Mouse (Mus musculus): ENCODE measurements around the gene Gripap1. TPM values are rescaled to one million over a fixed set of nuclear protein-coding genes. Genes with fewer than 3 reads are reported as not detected.
"Not testable (repeated sequence)": the region's sequence is repeated elsewhere in the genome, so short reads cannot be mapped to it uniquely, and the experiment has no call there.

The Gripap1 gene
- total RNA-seq, 2 experiments from 2014 or later, result 146 to 200 TPM

- ATAC-seq (replicated peaks; ENCODE audit: low FRiP score, poor library complexity, severe bottlenecking), result peak; percentile 77
Measured at GRCm38 (mm10) chrX:7776329-7777082, 13.1 kb upstream of the Gripap1 start.

GRCm38 (mm10) chrX:7778450-7779244, 10.9 kb upstream of the Gripap1 start:
- ATAC-seq (replicated peaks; ENCODE audit: low FRiP score, poor library complexity, severe bottlenecking), result peak; percentile 95

- peak; percentile 22 for ATAC-seq (replicated peaks; ENCODE audit: low FRiP score, poor library complexity, severe bottlenecking)
Measured at GRCm38 (mm10) chrX:7779294-7779693, 10.3 kb upstream of the Gripap1 start.

- no peak for ATAC-seq (replicated peaks; ENCODE audit: low FRiP score, poor library complexity, severe bottlenecking)
Measured at GRCm38 (mm10) chrX:7782603-7783092, 6.9 kb upstream of the Gripap1 start.

GRCm38 (mm10) chrX:7790309-7790708, 744 bp downstream of the Gripap1 start:
- ATAC-seq (replicated peaks; ENCODE audit: low FRiP score, poor library complexity, severe bottlenecking), result 0 out of 2 replicates have a peak, but pooled peaks have one; percentile 34

GRCm38 (mm10) chrX:7793361-7793760, 3.8 kb downstream of the Gripap1 start:
- 0 out of 2 replicates have a peak, but pooled peaks have one; percentile 37 for ATAC-seq (replicated peaks; ENCODE audit: low FRiP score, poor library complexity, severe bottlenecking)

GRCm38 (mm10) chrX:7795016-7795415, 5.5 kb downstream of the Gripap1 start:
- no peak for ATAC-seq (replicated peaks; ENCODE audit: low FRiP score, poor library complexity, severe bottlenecking)

- peak; percentile 86 for ATAC-seq (replicated peaks; ENCODE audit: low FRiP score, poor library complexity, severe bottlenecking)
Measured at GRCm38 (mm10) chrX:7797327-7797726, 7.8 kb downstream of the Gripap1 start.

GRCm38 (mm10) chrX:7802157-7802556, 12.6 kb downstream of the Gripap1 start:
- ATAC-seq (replicated peaks; ENCODE audit: low FRiP score, poor library complexity, severe bottlenecking), result not testable (repeated sequence)

- ATAC-seq (replicated peaks; ENCODE audit: low FRiP score, poor library complexity, severe bottlenecking), result peak; percentile 98
Measured at GRCm38 (mm10) chrX:7815016-7815415, 25.5 kb downstream of the Gripap1 start.

GRCm38 (mm10) chrX:7821865-7822779, 32.6 kb downstream of the Gripap1 start, which contains the start of gene Kcnd1:
Gene Kcnd1, plus strand, starts transcription at chrX:7822289.
- no peak for ATAC-seq (replicated peaks; ENCODE audit: low FRiP score, poor library complexity, severe bottlenecking)

GRCm38 (mm10) chrX:7837146-7837545, 47.6 kb downstream of the Gripap1 start:
- ATAC-seq (replicated peaks; ENCODE audit: low FRiP score, poor library complexity, severe bottlenecking), result peak; percentile 64

- ATAC-seq (replicated peaks; ENCODE audit: low FRiP score, poor library complexity, severe bottlenecking), result no peak
Measured at GRCm38 (mm10) chrX:7840842-7841162, 51.2 kb downstream of the Gripap1 start.

- peak; percentile 80 for ATAC-seq (replicated peaks; ENCODE audit: low FRiP score, poor library complexity, severe bottlenecking)
Measured at GRCm38 (mm10) chrX:7841163-7842162, 51.9 kb downstream of the Gripap1 start, which contains the start of gene Otud5. Gene Otud5, plus strand, starts transcription at chrX:7841364.

- 0 out of 2 replicates have a peak, but pooled peaks have one; percentile 22 for ATAC-seq (replicated peaks; ENCODE audit: low FRiP score, poor library complexity, severe bottlenecking)
Measured at GRCm38 (mm10) chrX:7842318-7842717, 52.8 kb downstream of the Gripap1 start.

GRCm38 (mm10) chrX:7847845-7848244, 58.3 kb downstream of the Gripap1 start:
- no peak for ATAC-seq (replicated peaks; ENCODE audit: low FRiP score, poor library complexity, severe bottlenecking)

- peak; percentile 60 for ATAC-seq (replicated peaks; ENCODE audit: low FRiP score, poor library complexity, severe bottlenecking)
Measured at GRCm38 (mm10) chrX:7854578-7854977, 65.0 kb downstream of the Gripap1 start.

GRCm38 (mm10) chrX:7859191-7859753, 69.7 kb downstream of the Gripap1 start:
- no peak for ATAC-seq (replicated peaks; ENCODE audit: low FRiP score, poor library complexity, severe bottlenecking)

Data from erythroblast, adult 5-6 weeks (primary cell).